Mouse (Mus musculus): ENCODE results near the gene Snx18.

DNA sequence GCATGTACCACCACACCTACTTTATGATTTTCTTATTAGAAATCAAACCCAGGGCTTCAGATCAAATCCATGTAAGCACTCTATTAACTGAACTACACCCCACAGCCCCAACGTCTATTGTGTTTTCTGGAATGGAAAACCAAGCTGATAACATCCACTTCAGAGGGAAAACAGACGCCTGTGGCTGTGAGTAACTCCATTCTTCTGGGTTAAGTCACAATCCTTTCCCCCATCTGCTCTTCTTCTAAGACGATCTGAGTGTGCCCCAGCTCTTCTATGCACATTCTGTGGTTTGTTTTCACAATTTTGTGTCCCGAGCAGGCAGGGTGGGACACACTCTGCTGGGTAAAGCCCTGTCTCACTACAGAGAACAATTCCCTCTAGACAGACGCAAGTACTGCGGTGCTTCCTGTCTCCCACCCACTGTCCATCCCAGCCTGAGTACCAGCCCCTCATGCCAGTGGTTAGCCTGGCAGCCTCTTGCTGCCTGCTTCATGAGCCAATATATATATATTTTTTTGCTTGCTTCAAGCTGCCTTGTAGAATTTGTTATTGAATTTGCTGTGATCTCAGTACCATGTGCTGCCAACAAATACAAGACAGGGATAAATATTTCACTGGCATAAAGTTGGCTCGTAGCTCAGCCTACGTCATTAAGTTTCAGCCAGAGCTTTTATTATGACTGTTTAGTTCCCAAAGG lies 67.3 kb downstream of the Snx18 start:
- TF ChIP-seq CTCF (IDR thresholded peaks at IDR 0.05) (no peak), EP300 (IDR thresholded peaks at IDR 0.05) (peak; percentile 53)
